Mouse (Mus musculus) forebrain, embryonic 11.5 days (tissue): ENCODE results near the gene Pkd1l3. TPM values are rescaled to one million over a fixed set of nuclear protein-coding genes. Genes with fewer than 3 reads are reported as not detected.

Source experiments
- ATAC-seq: fragments of 200-750 bp; cut with Nextera tagmentation; replicated peaks from 2 replicates; pipeline ENCODE4 v1.8.0; 2017; ENCODE audit warnings: moderate TSS enrichment; ENCODE audit not compliant: low FRiP score
- DNase-seq: peaks from one replicate; pipeline ENCODE4 v3.0.0-alpha.2; 2017; ENCODE audit warnings: low spot score
- H3K27ac ChIP-seq: fragments of 300-500 bp; sonication (generic); 2 replicates; pipeline ENCODE4 v1.5.1; 2014; ENCODE audit warnings: low read depth, low read length
- H3K27me3 ChIP-seq: fragments of 300-500 bp; sonication (generic); 2 replicates; pipeline ENCODE4 v1.6.1; 2014; ENCODE audit warnings: mild to moderate bottlenecking, low read length, mixed read lengths; ENCODE audit not compliant: control insufficient read depth, insufficient read depth
- H3K36me3 ChIP-seq: fragments of 300-500 bp; sonication (generic); 2 replicates; pipeline ENCODE4 v1.6.1; 2014; ENCODE audit warnings: mild to moderate bottlenecking, low read length, moderate library complexity, mixed read lengths; ENCODE audit not compliant: control insufficient read depth, insufficient read depth
- H3K4me1 ChIP-seq: fragments of 300-500 bp; sonication (generic); replicated peaks from 2 replicates; pipeline ENCODE4 v1.6.1; 2014; ENCODE audit warnings: low read length, mixed read lengths; ENCODE audit not compliant: control insufficient read depth, insufficient read depth
- H3K4me2 ChIP-seq: fragments of 300-500 bp; sonication (generic); 2 replicates; pipeline ENCODE4 v1.6.1; 2014; ENCODE audit warnings: low read depth, mild to moderate bottlenecking, low read length, moderate library complexity, mixed read lengths; ENCODE audit not compliant: severe bottlenecking
- H3K4me3 ChIP-seq: fragments of 300-500 bp; sonication (generic); 2 replicates; pipeline ENCODE4 v1.5.1; 2014; ENCODE audit warnings: low read depth, low read length
- H3K9ac ChIP-seq: fragments of 300-500 bp; sonication (generic); 2 replicates; pipeline ENCODE4 v1.6.1; 2014; ENCODE audit warnings: low read length
- H3K9me3 ChIP-seq: fragments of 300-500 bp; sonication (generic); 2 replicates; pipeline ENCODE4 v1.6.1; 2016; ENCODE audit warnings: low read length, mixed read lengths; ENCODE audit not compliant: control insufficient read depth
- WGBS: fragments of 180-500 bp; shearing (Covaris S2); extraction: QIAGEN DNeasy Blood & Tissue Kit; methylation state at CpG from one replicate; pipeline ENCODE4 v1.1.7; 2014; 5-methylcytosine and 5-hydroxymethylcytosine counted together
- polyA plus RNA-seq: library from polyadenylated mRNA; unstranded; fragments of >200 nt; fragmentation: Nextera tagmentation; extraction: Ambion mirVana; gene quantifications from 2 replicates; pipeline ENCODE4 v1.2.1, GENCODE M21; 2014

Gene Pkd1l3
- polyA plus RNA-seq, 1 experiment from 2014 or later: 0.05 TPM

DNA sequence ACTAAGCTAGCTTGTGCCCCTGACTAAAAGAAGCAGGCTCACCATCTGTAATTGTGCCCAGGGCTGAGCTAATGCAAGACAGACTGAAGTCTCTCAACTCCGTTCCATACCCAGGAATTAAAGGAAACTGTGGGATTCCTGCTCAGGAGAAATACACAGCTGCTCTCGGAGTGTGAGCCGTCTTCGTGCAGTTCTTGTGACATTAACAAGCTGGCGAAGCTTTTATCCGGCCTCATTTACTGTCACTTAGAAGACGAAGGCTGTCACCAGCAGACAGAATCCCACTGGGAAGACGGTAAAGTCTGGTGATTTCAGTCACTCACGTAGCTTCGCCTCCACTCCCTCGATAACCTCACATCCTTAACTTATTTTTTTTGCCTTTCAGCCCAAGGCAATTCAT, 33.0 kb downstream of the Pkd1l3 start:
- no peak for DNase-seq

GRCm38 (mm10) chr8:109648469-109648868, 34.2 kb downstream of the Pkd1l3 start:
- H3K4me3 ChIP-seq: no peak overlapping the region
- ATAC-seq (no peak), DNase-seq (no peak)
- 87% methylated on average over 7 of the region's 7 CpGs for WGBS
- no peaks in the 10 kb centered on the region for H3K9me3 ChIP-seq
- no peak overlapping the region for H3K9ac ChIP-seq
- H3K36me3 ChIP-seq: no peaks in the 10 kb centered on the region
- no peak overlapping the region for H3K4me2 ChIP-seq
- H3K27me3 ChIP-seq: no peaks in the 10 kb centered on the region
- no peaks in the 10 kb centered on the region for H3K4me1 ChIP-seq
- H3K27ac ChIP-seq: no peak overlapping the region

More for the DNA sequence above, 33.0 kb downstream of the Pkd1l3 start:
- no peaks in the 10 kb centered on the region for H3K4me1 ChIP-seq
- no peaks in the 10 kb centered on the region for H3K36me3 ChIP-seq
- ATAC-seq: no peak
- 78% methylated on average over 11 of the region's 11 CpGs for WGBS
- no peak overlapping the region for H3K4me3 ChIP-seq
- H3K27me3 ChIP-seq: no peaks in the 10 kb centered on the region
- H3K4me2 ChIP-seq: no peak overlapping the region
- no peak overlapping the region for H3K27ac ChIP-seq
- H3K9me3 ChIP-seq: no peaks in the 10 kb centered on the region
- H3K9ac ChIP-seq: no peak overlapping the region

GRCm38 (mm10) chr8:109650801-109651200, 36.5 kb downstream of the Pkd1l3 start:
- no peak for ATAC-seq

GRCm38 (mm10) chr8:109656860-109657259, 42.5 kb downstream of the Pkd1l3 start:
- Histone ChIP-seq H3K27me3 (no peaks in the 10 kb centered on the region), H3K9ac (no peak overlapping the region), H3K4me3 (no peak overlapping the region), H3K9me3 (no peaks in the 10 kb centered on the region), H3K4me2 (no peak overlapping the region), H3K36me3 (no peaks in the 10 kb centered on the region), H3K4me1 (no peaks in the 10 kb centered on the region), H3K27ac (no peak overlapping the region)
- ATAC-seq: no peak
- 91% methylated on average over 3 of the region's 3 CpGs for WGBS
- DNase-seq: no peak

More at GRCm38 (mm10) chr8:109650801-109651200, 36.5 kb downstream of the Pkd1l3 start:
- 84% methylated on average over 10 of the region's 10 CpGs for WGBS
- Histone ChIP-seq H3K4me3 (no peak overlapping the region), H3K27me3 (no peaks in the 10 kb centered on the region), H3K9me3 (no peaks in the 10 kb centered on the region), H3K36me3 (no peaks in the 10 kb centered on the region), H3K9ac (no peak overlapping the region), H3K4me2 (no peak overlapping the region), H3K27ac (no peak overlapping the region), H3K4me1 (no peaks in the 10 kb centered on the region)
- no peak for DNase-seq

DNA sequence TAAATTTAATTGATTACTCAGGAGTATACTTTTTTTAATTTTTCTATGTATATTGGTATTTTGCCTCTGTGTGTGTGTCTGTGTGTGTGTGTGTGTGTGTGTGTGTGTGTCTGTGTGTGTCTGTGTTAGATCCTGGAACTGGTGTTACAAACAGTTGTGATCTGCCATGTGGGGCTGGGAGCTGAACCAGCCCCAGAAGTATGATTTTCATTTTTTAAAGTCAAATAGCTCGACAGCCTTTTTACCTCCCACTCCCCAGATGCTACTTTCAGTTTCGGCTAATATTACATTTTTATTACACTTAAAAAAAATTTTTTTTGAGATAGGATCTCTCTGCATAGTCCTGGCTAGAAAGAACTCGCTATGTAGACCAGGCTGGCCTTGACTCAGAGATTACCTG, 48.0 kb downstream of the Pkd1l3 start:
- ATAC-seq (no peak), DNase-seq (no peak)
- no peak overlapping the region for H3K4me3 ChIP-seq
- 89% methylated on average over 3 of the region's 3 CpGs for WGBS
- H3K27me3 ChIP-seq: no peaks in the 10 kb centered on the region
- no peak overlapping the region for H3K9ac ChIP-seq
- H3K27ac ChIP-seq: no peak overlapping the region
- H3K36me3 ChIP-seq: no peaks in the 10 kb centered on the region
- no peaks in the 10 kb centered on the region for H3K9me3 ChIP-seq
- no peaks in the 10 kb centered on the region for H3K4me1 ChIP-seq
- no peak overlapping the region for H3K4me2 ChIP-seq

DNA sequence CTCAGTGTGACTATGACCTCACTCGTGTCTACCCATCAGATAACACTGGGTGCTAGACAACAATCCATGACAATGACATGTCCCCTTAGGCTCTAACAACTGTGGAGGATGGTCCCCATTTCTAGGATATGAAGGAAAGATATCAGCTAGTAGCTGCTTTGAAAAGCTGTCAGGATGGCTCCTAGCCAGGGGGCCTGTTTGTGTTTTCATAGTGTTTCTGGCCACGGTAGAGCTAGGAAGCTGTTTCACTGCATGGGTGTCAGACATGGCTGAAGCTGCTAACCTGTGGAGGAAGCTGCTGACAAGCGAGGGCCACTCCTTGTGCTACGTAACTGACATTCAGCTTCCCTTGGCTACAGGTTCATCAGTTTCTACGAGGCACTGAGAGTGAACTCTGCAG, 52.3 kb downstream of the Pkd1l3 start:
- Histone ChIP-seq H3K9me3 (no peaks in the 10 kb centered on the region), H3K27ac (no peak overlapping the region), H3K9ac (no peak overlapping the region), H3K27me3 (no peaks in the 10 kb centered on the region), H3K36me3 (no peaks in the 10 kb centered on the region), H3K4me1 (no peaks in the 10 kb centered on the region), H3K4me3 (no peak overlapping the region), H3K4me2 (no peak overlapping the region)
- WGBS: 88% methylated on average over 5 of the region's 5 CpGs
- DNase-seq (no peak), ATAC-seq (no peak)

DNA sequence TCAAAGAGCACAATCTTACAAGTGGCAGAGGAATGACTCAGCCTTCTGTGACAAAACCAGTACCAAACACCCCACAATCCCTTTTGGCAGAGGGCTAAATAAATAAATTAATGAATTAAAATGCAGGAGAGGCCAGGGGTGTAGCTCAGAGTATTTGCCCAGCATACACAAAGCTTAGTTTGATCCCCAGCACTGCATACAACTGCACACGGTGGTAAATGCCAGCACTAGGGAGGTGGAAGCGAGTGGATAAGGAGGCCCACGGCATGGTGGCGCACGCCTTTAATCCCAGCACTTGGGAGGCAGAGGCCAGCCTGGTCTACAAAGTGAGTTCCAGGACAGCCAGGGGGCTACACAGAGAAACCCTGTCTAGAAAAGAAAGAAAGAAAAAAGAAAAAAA, 58.3 kb downstream of the Pkd1l3 start:
- Histone ChIP-seq H3K9ac (no peak overlapping the region), H3K4me2 (no peak overlapping the region), H3K9me3 (no peaks in the 10 kb centered on the region), H3K4me1 (no peaks in the 10 kb centered on the region), H3K4me3 (no peak overlapping the region), H3K27me3 (no peaks in the 10 kb centered on the region), H3K36me3 (peaks cover 9% of the 10 kb centered on the region), H3K27ac (no peak overlapping the region)
- ATAC-seq (no peak), DNase-seq (no peak)
- 91% methylated on average over 5 of the region's 5 CpGs for WGBS

DNA sequence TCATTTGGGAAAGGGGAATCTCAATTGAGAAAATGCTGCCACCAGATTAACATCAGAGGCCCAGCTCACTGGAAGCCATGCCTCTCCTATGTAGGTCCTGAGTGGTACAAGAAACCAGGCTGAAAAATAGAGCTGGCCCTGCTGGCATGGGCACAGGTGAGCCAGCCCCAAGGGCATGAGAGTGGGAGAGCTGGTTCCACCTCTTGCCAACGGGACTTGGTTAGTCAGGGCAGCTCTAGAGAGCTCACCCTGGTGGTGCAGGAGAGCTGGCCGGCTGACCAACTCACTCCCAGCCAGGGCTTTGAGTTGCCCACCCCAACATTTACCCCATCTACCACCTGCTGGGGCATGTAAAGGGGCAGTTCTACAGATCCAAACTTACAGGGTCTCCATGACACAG, 59.3 kb downstream of the Pkd1l3 start:
- Histone ChIP-seq H3K27me3 (no peaks in the 10 kb centered on the region), H3K4me2 (no peak overlapping the region), H3K36me3 (peaks cover 9% of the 10 kb centered on the region), H3K9ac (no peak overlapping the region), H3K4me1 (no peaks in the 10 kb centered on the region), H3K4me3 (no peak overlapping the region), H3K27ac (no peak overlapping the region), H3K9me3 (no peaks in the 10 kb centered on the region)
- DNase-seq (no peak), ATAC-seq (no peak)
- 89% methylated on average over 2 of the region's 2 CpGs for WGBS

DNA sequence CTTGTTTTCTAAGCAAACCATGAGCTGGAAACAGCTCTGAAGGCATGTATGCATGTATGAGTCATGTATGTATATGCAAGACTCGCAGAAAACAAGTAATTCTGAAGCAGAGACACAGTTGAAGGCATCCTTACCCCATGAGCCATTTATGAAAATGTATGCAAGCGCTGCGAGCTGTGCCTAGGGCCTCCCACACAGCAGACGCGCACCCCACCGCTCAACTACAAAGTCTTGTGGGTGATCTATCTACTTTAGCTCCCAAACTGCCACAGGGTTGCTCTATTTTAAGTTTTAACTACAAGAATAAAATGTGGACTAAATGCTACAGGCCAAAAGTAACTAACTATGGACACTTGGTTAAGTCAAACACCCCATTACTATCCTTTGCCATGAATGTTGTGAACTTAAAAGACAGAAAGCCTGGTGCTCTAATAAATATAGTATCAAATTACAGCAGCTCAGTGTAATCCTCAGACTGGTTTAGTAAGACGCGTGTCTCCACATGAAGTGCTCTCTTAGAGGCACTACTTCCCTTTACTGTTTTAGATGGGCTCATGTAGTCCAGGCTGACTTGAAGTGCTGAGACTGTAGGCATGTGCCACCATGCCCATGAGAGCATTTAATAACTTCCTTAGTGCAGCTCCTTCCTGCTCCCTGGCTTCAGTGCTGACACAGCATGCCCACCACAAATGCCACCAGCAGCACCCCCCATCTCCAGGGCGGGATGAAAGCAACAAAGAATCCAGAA, 61.8 kb downstream of the Pkd1l3 start:
- H3K27me3 ChIP-seq: no peaks in the 10 kb centered on the region
- 94% methylated on average over 9 of the region's 9 CpGs for WGBS
- H3K4me3 ChIP-seq: no peak overlapping the region
- no peak overlapping the region for H3K27ac ChIP-seq
- no peak for ATAC-seq
- DNase-seq: no peak
- no peak overlapping the region for H3K9ac ChIP-seq
- no peaks in the 10 kb centered on the region for H3K4me1 ChIP-seq
- no peak overlapping the region for H3K4me2 ChIP-seq
- H3K36me3 ChIP-seq: peaks cover 9% of the 10 kb centered on the region
- H3K9me3 ChIP-seq: no peaks in the 10 kb centered on the region
